Mouse (Mus musculus) effector memory CD4-positive, alpha-beta T cell, adult 7 months (primary cell): ENCODE measurements around the gene Tmtc3. TPM values are rescaled to one million over a fixed set of nuclear protein-coding genes. Genes with fewer than 3 reads are reported as not detected.

Experiments
- polyA plus RNA-seq: library from polyadenylated mRNA; unstranded; fragments of 100-300 nt; shearing (Covaris generic); gene quantifications from one replicate; pipeline ENCODE4 v1.2.1, GENCODE M21; 2017

Gene Tmtc3
- polyA plus RNA-seq: 3.2 TPM

GRCm38 (mm10) chr10:100487097-100487978, at the start of gene Tmtc3, which contains the start of gene Cep290:
Gene Tmtc3, minus strand, starts transcription at chr10:100487350.
Gene Cep290, plus strand, starts transcription at chr10:100487558.

Other genes starting within 250 kb of the Tmtc3 start
- 0.82 TPM for gene Gm4301, start 151.7 kb downstream of the Tmtc3 start, polyA plus RNA-seq
- 0.61 TPM for gene Gm4302, start 146.5 kb downstream of the Tmtc3 start, polyA plus RNA-seq
- gene Gm4303, start 141.4 kb downstream of the Tmtc3 start, polyA plus RNA-seq: not detected
- not detected for gene Gm4305, start 136.3 kb downstream of the Tmtc3 start, polyA plus RNA-seq
- gene Gm4307, start 126.0 kb downstream of the Tmtc3 start, polyA plus RNA-seq: not detected
- gene Gm4312, start 104.8 kb downstream of the Tmtc3 start, polyA plus RNA-seq: 0.82 TPM
- gene Cep290, start 208 bp upstream of the Tmtc3 start, polyA plus RNA-seq: 3.0 TPM
- 7.2 TPM for gene 4930430F08Rik, start 103.1 kb upstream of the Tmtc3 start, polyA plus RNA-seq
- gene 1700017N19Rik, start 103.1 kb upstream of the Tmtc3 start, polyA plus RNA-seq: 0.37 TPM